Mouse (Mus musculus) heart, postnatal 4 days (tissue): ENCODE data around the gene Robo2. TPM values are rescaled to one million over a fixed set of nuclear protein-coding genes. Genes with fewer than 3 reads are reported as not detected.
"Not testable (repeated sequence)": the region's sequence is repeated elsewhere in the genome, so short reads cannot be mapped to it uniquely, and the experiment has no call there.

Source experiments
- DNase-seq: peaks from one replicate; pipeline ENCODE4 v3.0.0; 2021
- total RNA-seq, 2 experiments: library from RNA; stranded (reverse); gene quantifications; 2 replicates each; pipeline ENCODE4 v1.2.3; 2021

The Robo2 gene
- total RNA-seq, 2 experiments from 2014 or later = 4.1 to 4.7 TPM

DNA sequence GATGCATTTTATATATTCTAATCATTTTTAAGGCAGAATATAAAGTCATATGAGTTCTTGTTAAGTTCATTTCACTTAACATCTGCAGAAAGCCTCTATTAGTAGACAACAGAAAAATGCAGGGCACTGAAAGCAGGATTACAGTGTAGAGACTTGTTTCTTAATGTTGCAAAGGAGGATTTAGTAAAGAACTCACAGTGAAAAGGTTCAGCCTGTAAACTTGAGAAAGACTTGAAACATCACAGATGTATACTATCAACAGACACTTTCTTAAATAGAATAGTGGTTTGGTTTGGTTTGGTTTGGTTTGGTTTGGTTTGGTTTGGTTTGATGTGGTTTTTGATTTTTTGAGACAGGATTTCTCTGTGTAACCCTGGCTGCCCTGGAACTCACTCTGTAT is 349.7 kb downstream of the Robo2 start:
- DNase-seq = no peak

DNA sequence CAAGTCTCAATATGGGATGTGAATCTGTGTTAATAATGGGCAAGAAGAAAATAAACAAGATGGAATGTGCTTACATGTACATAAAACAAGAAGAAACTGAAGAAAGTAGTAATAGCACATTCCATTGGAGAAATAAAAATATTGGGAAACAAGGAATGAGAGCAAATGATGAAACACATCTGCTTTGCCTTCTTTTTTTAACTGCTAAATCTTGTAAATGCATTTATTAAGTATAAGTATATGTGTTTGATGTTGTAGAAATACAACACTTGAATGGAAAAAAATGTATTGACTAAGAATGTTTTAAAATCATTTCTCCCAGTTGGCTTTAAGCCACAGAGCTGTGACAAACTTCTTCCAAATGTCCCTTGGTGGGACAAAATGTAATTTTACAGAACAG is 350.1 kb downstream of the Robo2 start:
- DNase-seq = no peak

DNA sequence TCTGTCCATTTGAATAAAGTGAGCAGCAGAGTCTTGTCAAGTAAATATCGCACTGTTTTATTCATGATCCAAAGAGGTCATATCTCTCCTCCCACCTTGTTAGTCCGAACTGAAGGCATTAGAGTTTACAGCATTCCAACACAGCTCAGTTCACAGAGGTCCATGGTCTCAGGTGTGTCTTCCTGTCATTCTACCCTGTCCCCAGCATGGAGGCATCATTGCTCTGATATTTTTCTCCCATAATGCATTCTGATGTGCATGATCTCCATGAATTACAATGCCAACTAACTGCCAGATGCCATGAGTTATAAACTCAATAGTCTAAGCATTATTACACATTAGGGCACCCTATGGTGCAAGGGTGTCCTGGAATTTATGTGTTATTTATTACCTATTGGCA is 354.7 kb downstream of the Robo2 start:
- DNase-seq = no peak

DNA sequence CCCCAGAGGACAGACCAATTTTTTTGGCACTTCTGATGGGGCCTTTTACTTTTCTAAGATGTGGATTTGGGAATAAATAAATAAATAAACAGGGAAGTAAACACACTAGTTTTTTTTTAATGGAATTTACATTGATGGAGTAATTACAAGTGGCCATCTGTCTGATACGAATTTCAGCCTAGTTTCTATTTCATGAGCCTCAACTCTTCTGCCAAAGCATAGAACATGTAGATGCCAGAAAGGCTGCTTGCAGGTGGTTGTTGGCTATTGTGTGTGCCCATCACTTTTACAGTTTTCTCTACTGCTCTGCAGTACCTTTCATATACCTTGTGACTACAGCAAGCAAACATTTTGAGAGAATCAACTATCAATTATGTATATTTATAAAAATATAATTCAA is 355.4 kb downstream of the Robo2 start:
- DNase-seq = no peak

DNA sequence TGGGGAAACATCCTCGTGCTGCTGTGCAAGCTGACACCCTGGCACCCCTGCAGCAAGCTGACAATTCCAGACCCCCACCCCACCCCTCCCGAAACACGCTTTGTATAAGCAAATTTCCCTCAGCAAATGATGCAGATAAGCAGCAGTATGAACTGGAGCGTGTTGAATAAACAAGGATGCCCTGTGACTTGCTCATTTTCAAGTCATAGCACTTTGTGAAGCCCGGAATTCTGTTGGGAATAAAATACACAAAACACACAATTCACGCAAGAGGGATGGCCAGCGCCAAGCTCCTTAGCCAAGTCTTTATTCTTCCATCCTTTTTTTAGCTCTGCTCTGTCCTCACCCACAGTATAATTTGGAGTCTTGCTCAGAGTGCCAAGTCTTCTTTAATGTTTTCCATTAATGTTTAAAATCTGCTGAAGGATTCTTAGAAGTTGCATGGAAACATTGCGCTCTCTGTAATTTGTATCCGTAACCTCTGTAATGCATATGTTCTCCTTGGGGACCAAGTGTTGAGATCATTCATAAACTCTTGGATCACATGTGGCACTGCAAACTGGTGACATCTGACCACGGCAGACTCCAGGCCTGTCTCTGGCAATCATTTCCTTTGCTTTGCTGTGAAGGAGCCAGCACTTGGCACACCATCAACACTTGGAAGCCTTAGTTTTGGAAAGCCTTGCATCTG is 356.4 kb downstream of the Robo2 start:
- DNase-seq = peak; percentile 40

DNA sequence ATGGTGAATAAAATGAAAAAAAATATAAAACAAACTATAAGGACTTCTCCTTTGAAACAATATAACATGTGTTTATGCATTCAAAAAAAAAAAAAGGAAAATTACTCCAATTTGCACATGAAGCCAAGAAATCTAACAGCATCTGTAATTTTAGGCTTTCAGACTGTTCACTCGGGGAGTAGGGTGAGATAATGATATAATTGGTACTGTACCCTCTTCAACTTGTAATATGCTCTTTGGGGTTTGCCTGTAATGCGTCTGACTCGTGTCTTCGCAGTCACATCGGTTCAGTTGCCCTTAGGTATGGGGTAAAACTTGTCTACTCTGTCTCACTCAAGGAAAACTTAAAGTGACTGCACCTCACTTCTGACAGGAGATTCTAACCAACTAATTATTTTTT is 362.2 kb downstream of the Robo2 start:
- DNase-seq = no peak

DNA sequence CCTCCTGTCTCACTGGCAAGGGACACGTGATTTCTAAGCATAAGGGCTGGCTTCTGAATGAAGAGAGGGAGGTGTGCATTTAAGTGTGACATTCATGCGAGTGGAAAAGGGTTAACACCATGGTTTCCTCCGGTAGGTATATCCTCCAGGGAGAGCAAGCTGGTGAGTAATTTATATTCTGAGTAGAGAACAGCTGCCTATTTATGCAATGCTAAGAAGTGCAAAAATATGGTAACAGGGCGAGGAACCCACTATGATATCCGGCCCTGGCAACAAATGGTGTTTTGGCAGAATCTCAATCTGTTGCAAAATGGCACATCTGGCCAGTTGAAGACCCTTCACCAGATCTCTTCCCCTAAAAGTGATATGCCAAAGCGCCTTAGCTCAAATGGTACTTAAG is 362.6 kb downstream of the Robo2 start:
- DNase-seq = no peak

DNA sequence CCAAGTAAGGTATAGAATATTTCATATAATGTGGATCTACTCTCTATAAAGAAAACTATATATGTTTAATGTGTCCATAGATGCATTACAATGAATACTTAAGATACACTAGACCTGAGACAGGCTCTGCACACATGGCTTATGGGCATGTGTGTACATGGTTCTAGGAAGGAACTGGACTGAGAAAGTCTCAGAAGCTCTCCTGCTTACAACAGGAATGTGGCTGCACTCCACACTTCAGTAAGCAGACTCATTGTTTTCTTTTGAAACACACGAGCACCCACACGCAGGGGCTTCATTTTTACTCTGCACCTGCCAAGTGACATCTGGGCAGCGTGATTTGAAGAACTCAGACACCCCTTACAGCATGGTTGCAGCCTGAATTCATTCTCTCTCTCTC is 364.4 kb downstream of the Robo2 start:
- DNase-seq = no peak

DNA sequence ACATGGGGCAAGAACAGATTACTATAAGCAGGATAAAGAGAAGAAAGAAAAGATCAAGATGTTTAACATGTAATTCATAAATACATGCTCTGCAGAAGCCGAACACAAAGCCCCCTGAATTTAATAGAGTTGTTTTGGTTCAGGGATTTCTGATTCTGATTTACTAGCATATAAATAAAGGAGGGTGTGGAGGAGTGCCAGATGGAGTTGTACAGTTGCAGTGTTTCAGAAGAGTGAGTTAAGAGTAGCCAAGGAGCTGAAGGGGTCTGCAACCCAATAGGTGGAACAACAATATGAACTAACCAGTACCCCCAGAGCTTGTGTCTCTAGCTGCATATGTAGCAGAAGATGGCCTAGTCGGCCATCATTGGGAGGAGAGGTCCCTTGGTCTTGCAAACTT is 370.8 kb downstream of the Robo2 start:
- DNase-seq = not testable (repeated sequence)

DNA sequence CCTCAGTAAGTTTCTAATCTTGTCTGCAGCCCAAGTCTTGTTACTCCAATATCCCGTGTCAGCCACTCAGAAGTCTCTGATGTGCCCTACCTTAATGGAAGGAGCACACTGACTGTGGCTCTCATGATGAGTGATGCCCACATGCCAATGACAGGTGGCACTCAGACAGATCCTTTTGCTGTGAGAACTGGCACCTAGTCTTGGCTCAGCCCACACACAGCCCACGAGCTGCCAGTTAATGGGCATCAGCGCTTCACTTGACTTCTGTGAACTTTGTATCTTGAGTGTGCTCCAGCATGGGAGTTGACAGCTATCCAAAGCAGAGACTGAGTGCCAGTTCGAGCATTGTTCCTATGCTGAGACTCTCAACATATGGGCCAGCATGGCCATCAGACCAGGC is 383.8 kb downstream of the Robo2 start:
- DNase-seq = peak; percentile 13

DNA sequence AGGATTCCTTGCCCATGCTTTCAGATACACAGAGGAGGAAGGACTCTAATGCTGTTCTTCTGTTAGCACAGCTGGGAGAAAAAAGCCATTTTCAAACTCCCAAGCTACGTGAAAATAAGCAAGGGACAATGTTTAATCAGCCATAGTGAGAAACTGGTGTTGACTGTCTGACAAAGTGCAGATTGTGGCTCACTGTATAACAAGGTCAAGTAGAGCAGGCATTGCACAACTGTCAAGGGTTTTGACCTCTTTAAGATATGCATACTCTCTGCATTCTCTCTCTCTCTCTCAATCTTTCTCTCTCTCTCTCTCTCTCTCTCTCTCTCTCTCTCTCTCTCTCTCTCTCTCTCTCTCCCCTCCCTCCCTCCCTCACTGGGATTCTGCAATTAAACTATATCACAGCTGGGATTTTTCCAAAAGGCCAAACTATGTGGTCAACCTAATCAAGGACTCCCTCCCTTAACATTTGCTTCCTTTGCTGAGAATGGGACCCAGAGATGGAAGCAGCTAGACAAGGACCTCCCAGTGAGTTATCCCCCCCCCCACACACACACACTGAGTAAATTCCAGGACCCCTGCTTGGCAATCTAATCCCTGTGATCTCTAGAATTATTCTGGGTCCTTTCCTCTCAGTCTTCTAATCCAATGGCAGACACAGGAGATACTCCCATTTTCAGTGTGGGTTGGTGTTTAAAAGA is 389.2 kb downstream of the Robo2 start:
- no peak for DNase-seq

DNA sequence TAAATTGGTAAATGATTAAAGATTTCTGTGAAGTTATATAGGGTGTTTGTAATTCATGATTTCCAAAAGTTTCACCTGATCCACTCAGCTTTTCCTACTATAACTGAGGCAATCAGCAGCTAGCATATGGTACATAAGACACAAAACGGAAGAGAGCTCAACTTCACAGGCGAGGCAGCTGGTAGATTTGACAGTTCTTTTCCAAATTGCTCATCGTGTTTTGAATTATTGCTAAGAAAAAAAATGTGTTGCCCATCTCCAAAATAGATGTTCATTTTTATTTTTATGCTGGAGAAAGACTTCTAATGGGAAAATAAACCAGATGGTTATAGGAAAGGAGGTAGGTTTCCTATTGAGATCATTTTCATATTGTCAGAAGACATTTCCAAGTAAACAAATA is 405.9 kb downstream of the Robo2 start:
- no peak for DNase-seq

DNA sequence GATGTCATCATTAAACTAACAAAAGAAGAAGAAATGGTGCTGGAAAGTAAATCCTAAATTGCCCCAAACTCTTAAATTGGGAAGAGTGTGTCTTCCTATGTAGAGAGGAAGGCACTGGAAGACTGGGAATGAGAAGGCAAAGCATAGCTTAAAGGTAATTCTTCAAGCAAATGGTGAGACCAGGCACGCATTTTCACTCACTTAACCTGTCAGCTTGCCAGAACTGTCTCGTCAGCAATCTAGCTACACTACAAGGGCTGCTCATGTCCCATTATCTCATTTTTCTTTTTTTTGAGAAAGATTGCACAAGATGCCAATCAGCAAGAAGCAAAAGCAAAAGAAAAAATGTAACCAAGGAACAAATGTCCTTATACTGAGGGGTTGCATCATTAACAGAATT is 410.3 kb downstream of the Robo2 start:
- no peak for DNase-seq

DNA sequence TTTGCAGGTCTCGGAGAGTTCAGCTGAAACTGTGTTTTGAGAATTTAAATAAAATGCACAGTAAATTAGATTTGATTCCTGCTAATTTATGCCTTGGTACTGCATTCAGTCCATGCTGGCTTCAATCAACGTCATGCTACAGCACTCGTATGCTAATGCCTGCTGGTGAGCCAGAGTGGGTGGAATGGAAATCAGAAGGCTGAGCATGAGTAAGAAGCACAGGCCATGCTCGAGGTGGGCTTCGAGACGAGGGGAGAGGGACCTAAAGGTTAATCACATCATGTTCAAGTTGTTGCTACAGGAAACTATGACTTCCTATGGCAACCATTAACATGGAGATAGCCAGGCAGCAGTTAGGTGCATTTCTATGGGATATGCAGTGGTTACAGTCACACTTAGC is 420.4 kb downstream of the Robo2 start:
- DNase-seq = no peak

DNA sequence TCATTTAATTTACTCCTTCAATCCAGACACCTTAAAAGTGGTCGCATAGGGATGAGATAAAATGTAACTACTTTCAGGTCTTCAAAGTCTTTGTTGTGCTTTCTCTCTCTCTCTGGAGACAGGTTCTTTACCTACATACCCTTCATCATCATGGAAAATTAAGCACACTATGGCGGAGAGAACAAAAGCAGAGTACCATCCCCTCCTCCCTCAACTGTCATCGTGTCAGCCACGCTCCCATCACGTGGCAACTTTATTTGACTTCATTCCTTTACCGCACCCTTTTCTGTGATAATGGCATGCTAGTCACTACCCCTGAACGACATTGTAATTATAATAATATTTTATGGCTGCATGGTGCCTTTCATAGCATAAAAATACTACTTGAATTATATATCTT is 442.1 kb downstream of the Robo2 start:
- no peak for DNase-seq

DNA sequence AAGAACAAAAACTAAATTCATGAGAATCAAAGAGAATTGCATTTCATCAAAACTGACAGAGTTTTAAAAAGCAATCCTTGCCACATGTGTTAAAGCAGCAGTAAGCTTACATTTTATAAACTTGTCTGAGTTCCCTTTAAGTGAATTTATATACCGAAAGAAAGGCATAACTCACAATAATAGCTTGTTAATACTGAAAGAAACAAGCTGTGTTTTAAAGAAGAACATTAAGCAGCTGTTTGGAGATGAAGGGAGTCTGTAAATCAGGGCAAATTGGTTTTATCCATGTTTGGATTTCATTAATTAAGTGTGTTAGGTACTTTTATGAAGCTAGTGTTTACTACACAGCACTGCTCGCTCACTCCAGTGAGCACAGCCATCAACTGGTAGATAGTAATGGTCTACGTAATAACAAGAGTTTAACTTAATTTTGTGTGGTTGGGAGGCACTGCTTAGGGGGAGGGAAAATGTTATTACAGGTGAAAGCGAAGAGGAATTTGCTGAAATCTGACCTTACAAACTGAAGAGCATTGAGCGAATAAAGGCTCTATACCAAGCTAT is 447.2 kb downstream of the Robo2 start:
- no peak for DNase-seq

DNA sequence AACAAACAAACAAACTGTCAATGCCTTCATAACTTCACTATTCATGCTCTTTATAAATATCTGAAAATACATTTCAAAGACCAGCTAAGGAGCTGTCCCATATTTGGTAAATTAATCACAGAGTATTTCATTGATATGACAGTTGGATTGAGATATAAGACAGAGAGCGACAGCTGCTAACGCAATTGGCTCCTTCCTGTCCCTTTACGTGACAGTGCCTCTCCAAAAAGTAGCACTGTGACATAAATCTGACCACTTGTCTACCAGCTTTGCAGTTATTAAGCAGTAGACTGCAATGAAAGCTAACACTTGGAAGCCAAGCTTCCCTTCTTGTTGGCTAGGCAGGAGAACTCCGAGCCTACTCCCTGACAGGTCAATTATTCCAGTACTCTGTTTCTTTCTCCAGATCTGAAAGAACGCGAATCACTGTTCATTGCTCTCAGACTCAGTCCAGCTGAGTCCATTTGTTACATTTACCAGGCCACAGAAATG is 452.1 kb downstream of the Robo2 start:
- DNase-seq = no peak

DNA sequence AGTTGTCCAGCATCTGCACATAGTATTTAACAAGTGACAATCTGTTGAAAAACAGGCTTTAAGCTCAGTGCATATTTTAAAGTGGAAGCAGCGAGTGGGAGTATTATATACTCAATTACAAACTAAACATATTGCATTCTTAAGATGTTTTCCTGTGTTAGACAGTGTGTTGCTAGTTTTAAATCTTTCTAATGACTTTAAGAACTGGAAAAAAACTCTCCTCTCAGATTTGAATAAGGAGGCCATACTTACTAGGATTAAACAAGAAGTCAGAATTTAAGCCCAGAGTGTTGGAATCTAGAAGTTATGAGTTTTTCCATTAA is 453.1 kb downstream of the Robo2 start:
- no peak for DNase-seq

DNA sequence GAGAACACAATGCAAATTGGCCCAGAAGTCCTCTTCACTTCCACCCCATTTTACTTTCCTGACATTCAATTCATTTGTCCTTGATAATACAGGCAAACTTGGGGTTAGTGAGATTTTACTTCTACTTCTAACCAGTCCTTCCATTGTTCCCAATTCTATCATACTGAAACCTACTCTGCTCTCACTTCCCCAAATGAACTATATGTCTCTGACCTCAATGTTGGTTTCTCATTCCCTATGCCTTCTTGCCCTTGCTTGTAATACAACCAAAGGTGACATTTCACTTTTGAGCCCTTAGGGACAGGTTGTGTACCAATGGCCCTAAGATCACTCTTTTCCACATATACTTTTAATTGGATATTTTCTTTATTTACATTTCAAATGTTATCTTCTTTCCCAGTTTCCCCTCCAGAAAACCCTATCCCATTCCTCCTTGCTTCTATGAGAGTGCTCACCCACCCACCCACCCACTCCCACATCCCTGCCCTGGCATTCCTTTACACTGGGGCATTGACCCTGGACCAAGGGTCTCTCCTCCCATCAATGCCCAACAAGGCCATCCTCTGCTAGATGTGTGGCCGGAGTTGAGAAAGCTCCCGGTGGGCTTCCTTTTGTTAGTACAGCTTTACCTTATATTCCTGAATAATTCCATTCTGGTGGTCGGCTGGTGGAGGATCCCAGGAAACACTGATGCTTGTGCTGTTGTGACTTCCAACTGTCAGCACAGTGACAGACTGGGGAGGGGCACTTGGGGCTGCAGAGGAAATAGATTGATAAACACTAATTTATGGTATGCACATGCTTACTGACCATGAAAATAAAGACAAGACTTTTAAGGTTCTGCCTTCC is 453.7 kb downstream of the Robo2 start:
- DNase-seq = no peak

DNA sequence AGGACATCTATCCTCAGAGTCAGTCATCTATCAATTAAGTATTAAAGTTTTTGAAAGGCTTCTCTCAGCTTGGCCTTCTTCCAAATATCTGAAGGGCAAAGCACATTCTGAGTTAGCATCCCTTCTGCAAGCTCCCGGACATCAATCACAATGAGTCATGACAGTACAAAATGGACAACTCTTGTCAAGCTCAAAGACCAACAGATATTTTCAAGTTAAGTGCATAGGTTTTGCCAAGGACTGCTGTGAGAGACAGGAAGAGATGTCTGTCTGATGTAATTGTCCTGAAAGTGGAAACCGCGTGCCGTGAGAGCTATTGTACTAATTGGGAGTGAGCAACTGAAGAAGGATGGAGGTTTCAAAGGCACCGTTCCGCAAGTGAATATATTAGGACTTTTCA is 465.5 kb downstream of the Robo2 start:
- DNase-seq = no peak

DNA sequence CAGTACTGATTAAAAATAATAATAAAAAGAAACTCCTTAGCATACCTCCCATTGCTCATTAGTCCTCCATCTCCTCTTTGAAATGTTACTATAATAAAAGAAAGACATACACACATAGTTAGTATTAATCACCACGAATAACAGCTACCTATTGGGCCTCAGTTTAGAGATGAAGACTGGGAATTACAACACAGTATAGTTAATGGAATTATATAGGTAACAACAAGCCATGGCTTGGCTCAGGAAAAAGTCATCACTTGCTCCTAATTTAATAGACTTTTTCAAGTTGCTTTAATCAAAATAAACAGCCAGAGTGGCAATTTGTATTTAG is 471.4 kb downstream of the Robo2 start:
- DNase-seq = no peak

DNA sequence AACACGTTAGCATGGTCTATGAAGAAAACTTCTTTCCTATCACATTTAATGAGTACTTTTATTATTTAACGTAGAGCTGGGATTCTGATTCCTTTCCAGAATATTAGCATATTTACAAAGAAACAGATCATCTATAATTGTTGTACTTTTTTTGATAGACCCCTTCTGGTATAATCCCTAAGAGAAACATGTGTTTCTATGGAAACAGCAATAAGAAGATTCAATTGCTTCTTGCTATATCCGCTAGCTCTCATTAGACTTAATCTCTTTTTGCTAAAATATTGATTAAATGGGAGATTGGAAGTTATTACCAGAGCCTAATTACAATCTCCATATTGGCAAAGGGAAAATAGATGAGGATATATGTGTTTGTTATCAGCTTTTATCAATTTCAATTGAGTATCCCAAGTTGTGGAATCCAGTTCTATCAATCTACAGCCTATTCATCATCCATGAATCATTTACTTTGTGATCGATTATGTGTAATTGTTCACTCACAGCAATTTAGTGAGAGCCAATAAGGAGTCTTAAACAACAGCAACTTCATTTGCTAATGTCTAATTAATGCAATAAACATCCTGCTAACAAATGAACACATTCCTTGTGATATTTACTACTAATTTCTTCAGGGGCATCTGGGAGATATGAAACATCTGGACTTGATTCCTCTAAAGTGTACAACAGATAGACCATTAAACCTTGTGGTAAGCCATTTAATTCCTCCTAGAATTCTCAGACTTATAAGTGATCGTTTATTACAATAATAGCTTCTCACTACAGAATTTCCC is 472.0 kb downstream of the Robo2 start:
- no peak for DNase-seq

DNA sequence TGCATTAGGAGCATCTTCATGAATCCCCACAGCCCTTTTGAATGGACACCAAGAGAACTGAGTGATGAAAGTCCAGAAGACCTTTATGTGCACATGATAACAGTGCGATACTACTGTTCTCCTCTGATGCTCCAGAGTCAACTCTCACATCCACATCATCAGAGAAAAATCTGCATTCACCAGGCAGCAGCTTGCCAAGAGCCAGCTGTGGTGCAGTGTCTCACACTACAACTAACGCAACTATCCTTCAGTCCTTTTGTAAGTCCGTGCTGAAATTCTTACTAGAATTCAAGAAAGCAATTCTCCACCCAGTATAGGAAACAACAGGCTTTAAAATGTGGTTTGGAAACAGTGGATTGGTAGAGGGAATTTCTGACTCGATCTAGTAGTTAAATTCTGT is 481.3 kb downstream of the Robo2 start:
- DNase-seq = no peak
